Mouse (Mus musculus): ENCODE results near the gene Lhx2. TPM values are rescaled to one million over a fixed set of nuclear protein-coding genes. Genes with fewer than 3 reads are reported as not detected.

The Lhx2 gene
- polyA plus RNA-seq (2015; fragmentation: Nextera tagmentation; extraction: Ambion mirVana): 47.3 and 58.4 TPM in 2 replicates

DNA sequence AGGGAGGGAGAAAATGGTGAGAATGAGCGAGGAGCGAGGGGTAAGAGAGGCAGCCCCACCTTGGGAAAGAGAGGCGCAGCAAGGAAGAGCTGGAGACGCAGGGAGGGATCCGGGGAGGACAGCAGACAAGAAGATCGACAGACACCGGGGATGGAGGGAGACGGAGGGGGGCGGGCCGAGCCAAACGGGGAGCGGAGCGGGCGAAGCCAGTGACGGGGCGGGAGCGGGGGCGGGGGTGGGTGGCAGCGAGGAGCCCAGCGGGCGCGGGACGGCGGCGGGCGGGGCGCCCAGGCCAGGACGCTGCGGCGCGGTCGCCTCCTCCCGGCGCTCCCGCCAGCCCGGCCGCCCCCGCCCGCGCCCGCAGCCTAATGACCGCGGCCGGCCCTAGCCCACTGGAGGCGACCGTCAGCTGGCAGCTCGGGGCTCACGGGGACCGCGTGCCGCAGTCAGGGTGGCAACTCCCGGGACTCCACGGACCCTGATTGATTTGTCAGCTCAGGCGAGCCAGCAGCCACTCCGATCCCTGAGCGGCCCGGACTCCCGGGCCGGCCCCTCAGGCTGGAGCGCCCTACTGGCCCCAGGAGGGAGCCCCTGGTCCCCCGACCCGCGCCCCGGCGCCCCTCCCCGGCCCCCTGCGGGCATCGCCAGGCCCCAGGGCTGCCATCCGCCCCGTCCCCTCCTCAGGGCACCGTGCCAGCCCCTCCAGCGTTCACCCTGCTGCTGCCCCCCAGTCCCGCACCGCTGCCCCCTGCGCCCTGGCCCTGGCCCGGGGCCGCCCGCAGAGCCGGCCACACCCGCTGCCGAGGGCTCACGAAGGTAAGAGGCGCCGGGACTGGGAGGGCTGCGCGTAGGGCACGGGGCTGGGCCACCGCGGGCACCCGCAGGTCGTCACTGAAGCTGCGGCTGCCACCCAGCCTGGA lies at the start of gene Lhx2:
Gene Lhx2, plus strand, starts transcription at position 292 of the 920 bp plus-strand sequence.
- under 1% methylated on average over 71 of the region's 92 CpGs for WGBS
- Histone ChIP-seq H3K9ac (peak within 1 kb of the TSS; percentile 80), H3K27ac (peak within 1 kb of the TSS; percentile 96), H3K4me3 (peak within 1 kb of the TSS; percentile 54), H3K4me2 (peak within 1 kb of the TSS; percentile 70), H3K4me1 (peaks cover 16% of the 10 kb centered on the region), H3K36me3 (replicated peaks) (no peaks in the 10 kb centered on the region), H3K9me3 (no peaks in the 10 kb centered on the region), H3K27me3 (replicated peaks) (peaks cover 67% of the 10 kb centered on the region)
- ATAC-seq (replicated peaks): peak; percentile 72

DNA sequence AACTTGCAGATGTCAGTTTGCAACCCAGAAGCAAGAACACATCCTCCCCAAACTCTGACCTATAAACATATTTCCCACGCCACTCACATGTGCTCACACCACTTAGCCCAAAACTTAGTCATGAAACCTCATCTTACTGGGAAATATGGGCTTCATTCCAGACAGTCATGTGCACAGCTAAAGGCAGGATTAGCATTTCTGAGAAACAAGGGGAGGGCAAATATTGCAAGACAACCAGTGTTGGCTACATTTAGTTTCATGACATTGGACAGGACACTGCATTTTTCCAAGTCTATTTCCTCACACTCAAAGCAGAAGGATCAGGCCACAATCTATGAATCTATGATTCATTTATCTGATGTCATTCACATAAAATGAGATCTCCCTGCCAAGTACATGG lies 47.6 kb upstream of the Lhx2 start:
- H3K4me2 ChIP-seq: no peak overlapping the region
- ATAC-seq (replicated peaks): no peak
- no peaks in the 10 kb centered on the region for H3K27me3 ChIP-seq (replicated peaks)
- 87% methylated on average over 1 of the region's 1 CpGs for WGBS
- H3K27ac ChIP-seq: no peak overlapping the region
- no peaks in the 10 kb centered on the region for H3K36me3 ChIP-seq (replicated peaks)
- no peak overlapping the region for H3K9ac ChIP-seq
- no peak overlapping the region for H3K4me3 ChIP-seq
- peaks cover 5% of the 10 kb centered on the region; the same call in 1 of the 2 replicates for H3K4me1 ChIP-seq
- H3K9me3 ChIP-seq: no peaks in the 10 kb centered on the region

DNA sequence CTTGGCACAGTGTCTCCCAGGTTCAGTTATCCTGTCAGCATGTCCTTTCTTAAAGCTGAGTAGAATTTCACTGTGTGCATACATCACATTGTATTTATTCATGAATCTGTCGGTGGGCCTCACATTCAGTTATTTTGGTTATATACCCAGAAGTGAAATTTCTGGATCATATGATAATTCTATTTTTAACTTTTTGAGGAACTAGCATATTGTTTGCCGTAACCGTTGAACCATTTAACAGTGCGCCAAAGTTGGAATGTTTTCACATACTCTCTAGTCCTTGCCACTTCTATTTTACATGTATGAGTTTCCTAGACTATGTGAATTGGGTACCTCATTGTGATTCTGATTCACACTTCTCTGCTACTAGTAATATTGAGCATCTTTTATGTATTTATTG lies 43.1 kb upstream of the Lhx2 start:
- H3K4me1 ChIP-seq: no peaks in the 10 kb centered on the region
- H3K9ac ChIP-seq: no peak overlapping the region
- no peak overlapping the region for H3K4me3 ChIP-seq
- WGBS: 93% methylated on average over 4 of the region's 4 CpGs
- H3K9me3 ChIP-seq: no peaks in the 10 kb centered on the region
- no peaks in the 10 kb centered on the region for H3K27me3 ChIP-seq (replicated peaks)
- no peaks in the 10 kb centered on the region for H3K36me3 ChIP-seq (replicated peaks)
- ATAC-seq (replicated peaks): no peak
- no peak overlapping the region for H3K27ac ChIP-seq
- H3K4me2 ChIP-seq: no peak overlapping the region

DNA sequence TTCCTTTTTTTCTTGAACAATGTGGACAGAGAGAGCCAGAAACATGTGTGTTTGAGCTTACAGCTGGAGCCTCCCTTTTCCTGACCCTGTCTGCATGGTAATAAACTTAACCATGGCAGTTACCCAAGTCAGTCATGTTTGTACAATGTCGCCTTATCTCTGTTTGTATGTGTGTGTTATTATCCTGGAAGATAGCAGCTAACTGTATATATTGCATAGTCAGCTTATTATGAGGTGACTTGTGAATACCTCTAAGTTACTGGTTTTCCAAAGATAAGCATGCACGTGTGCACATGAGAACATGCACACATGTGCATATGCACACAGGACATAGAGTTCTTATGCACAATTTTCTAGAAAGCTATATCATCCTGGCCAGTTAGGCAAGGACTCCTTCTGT lies 38.1 kb upstream of the Lhx2 start:
- Histone ChIP-seq H3K9me3 (no peaks in the 10 kb centered on the region), H3K36me3 (replicated peaks) (no peaks in the 10 kb centered on the region), H3K27me3 (replicated peaks) (no peaks in the 10 kb centered on the region), H3K4me3 (no peak overlapping the region), H3K27ac (no peak overlapping the region), H3K4me2 (no peak overlapping the region), H3K9ac (no peak overlapping the region), H3K4me1 (no peaks in the 10 kb centered on the region)
- WGBS: 88% methylated on average over 2 of the region's 2 CpGs
- ATAC-seq (replicated peaks): no peak

DNA sequence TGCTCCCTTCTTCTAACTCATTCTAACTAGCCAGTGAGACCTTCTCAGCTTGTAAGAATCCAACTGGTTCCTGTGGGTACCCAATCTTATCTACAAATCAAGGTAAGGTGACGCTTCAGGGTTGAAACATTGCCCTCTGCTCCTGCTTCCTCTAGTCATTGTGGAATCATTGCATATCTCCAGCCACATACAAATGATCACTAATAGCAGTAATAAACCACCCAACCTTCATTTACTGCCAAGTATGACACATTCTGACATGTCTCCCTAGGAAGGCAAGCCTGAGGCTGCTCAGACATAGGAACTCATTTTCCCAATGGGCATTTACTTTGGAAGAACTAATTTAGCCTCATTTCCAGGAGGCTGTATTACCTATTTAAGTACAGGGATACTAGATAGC lies 33.9 kb upstream of the Lhx2 start:
- 82% methylated on average over 1 of the region's 1 CpGs for whole genome bisulfite sequencing
- no peak overlapping the region for H3K9ac ChIP-seq
- H3K4me1 ChIP-seq: no peaks in the 10 kb centered on the region
- no peak overlapping the region for H3K4me2 ChIP-seq
- H3K4me3 ChIP-seq: no peak overlapping the region
- no peaks in the 10 kb centered on the region for H3K36me3 ChIP-seq (replicated peaks)
- H3K27me3 ChIP-seq (replicated peaks): no peaks in the 10 kb centered on the region
- H3K27ac ChIP-seq: no peak overlapping the region
- H3K9me3 ChIP-seq: no peaks in the 10 kb centered on the region
- ATAC-seq (replicated peaks): no peak

DNA sequence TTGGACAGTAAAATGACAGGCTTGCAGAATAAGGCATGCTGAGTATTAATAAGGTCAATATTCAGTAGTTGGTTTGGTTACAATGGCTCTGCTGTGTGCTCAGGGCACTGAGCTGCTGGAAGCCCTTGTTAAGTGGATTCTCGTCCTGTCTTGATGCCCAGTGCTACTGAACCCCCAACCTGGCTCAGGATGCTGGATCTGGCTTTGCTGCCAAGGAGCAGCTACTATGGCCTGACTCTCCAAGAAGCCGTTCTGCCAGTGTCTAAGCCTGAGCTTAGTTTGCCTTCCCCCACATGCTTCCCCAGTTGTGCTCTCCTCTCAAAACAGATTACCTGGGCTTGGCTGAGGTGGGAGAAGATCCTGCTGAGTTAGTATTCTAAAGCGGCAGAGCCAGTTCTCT lies 26.2 kb upstream of the Lhx2 start:
- H3K9me3 ChIP-seq: no peaks in the 10 kb centered on the region
- no peaks in the 10 kb centered on the region for H3K36me3 ChIP-seq (replicated peaks)
- no peaks in the 10 kb centered on the region for H3K4me1 ChIP-seq
- no peak overlapping the region for H3K4me3 ChIP-seq
- H3K4me2 ChIP-seq: no peak overlapping the region
- H3K9ac ChIP-seq: no peak overlapping the region
- no peaks in the 10 kb centered on the region for H3K27me3 ChIP-seq (replicated peaks)
- no peak for ATAC-seq (replicated peaks)
- WGBS: 37% methylated on average over 3 of the region's 3 CpGs
- no peak overlapping the region for H3K27ac ChIP-seq

DNA sequence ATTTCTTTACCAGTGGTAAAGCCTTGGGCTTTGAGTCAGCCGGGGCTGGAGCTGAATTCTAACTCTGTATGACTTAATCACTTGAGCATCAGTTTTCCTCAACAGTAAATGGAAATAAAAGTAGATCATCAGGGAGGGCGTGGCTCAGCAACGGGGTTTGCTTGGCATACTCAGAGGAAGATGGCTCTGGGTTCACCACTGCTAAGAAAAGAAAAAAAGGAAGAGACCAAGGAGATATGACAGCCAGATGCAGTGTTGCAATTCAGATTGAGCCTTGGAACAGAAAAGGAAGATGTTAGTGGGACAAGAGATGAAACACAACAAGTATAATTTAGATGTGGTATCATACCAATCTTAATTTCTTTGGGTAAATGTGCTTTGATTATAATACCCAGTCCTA lies 25.7 kb upstream of the Lhx2 start:
- no peaks in the 10 kb centered on the region for H3K9me3 ChIP-seq
- H3K27ac ChIP-seq: no peak overlapping the region
- H3K4me3 ChIP-seq: no peak overlapping the region
- 57% methylated on average over 3 of the region's 3 CpGs for WGBS
- ATAC-seq (replicated peaks): no peak
- no peaks in the 10 kb centered on the region for H3K27me3 ChIP-seq (replicated peaks)
- no peak overlapping the region for H3K4me2 ChIP-seq
- no peaks in the 10 kb centered on the region for H3K4me1 ChIP-seq
- H3K9ac ChIP-seq: no peak overlapping the region
- no peaks in the 10 kb centered on the region for H3K36me3 ChIP-seq (replicated peaks)

DNA sequence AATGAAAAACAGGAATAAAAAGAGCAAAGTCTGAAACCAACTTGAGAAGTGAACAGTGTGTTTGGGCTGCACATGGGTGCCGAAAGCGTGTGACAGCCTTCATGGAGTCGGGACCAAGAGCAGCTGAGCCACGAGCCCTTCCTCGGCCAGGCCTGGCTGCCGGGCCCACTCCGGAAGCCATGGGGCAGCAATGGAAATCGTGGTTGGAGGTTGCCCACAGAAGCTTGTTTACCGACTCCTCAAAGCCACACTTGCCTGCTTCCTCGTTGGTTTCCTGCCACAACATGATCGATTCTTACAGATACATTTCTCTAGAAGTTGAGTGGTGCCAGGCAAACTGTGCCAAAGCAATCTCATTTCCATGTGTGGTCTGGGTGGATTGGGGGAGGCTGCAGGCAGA lies 20.0 kb upstream of the Lhx2 start:
- Histone ChIP-seq H3K4me2 (no peak overlapping the region), H3K9me3 (no peaks in the 10 kb centered on the region), H3K27me3 (replicated peaks) (no peaks in the 10 kb centered on the region), H3K9ac (no peak overlapping the region), H3K27ac (no peak overlapping the region), H3K36me3 (replicated peaks) (no peaks in the 10 kb centered on the region), H3K4me1 (no peaks in the 10 kb centered on the region), H3K4me3 (no peak overlapping the region)
- 93% methylated on average over 11 of the region's 11 CpGs for WGBS
- ATAC-seq (replicated peaks): no peak

DNA sequence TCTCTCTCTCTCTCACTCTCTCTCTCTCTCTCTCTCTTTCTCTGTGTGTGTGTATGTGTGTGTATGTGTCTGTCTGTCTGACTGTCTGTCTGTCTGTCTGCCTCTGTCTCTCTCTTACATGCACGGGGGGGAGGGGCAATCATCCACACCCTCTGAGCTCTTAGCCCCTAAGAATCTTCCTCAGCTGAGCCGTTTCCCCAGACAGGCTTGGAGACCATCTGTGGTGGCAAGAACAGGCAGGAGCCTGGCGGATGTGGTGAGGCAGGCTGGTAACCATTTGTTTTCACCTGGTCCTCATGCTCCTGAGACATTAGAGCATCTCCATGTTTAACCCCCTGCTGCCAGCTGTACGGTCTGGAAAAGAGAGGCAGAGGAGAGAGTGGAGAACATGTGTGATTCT lies 18.2 kb upstream of the Lhx2 start:
- no peaks in the 10 kb centered on the region for H3K36me3 ChIP-seq (replicated peaks)
- H3K27me3 ChIP-seq (replicated peaks): 0 out of 2 replicates have a peak, but pooled peaks cover 4% of the 10 kb centered on the region
- no peaks in the 10 kb centered on the region for H3K9me3 ChIP-seq
- WGBS: 53% methylated on average over 4 of the region's 4 CpGs
- no peak for ATAC-seq (replicated peaks)
- no peak overlapping the region for H3K4me3 ChIP-seq
- H3K27ac ChIP-seq: no peak overlapping the region
- no peak overlapping the region for H3K9ac ChIP-seq
- H3K4me1 ChIP-seq: no peaks in the 10 kb centered on the region
- H3K4me2 ChIP-seq: no peak overlapping the region

DNA sequence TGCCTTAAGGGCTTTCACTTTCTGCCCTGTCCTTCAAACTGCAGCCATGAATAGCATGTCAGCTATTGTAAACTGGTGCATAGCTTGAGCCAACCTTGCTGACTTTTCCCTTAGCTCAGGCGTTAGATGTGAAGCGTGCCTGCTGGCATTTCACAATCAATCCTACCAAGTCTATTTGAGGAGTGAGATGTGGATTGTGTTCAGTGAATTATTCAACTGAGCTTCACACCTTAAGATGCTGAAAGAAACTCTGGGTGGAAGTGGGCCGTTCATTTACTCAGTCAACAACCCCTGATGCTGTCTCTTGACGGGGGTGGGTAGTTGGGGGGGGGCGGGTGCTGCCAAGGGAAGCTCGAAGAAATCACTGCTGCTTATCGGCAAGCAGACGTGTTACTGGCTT lies 15.7 kb upstream of the Lhx2 start:
- H3K9me3 ChIP-seq: no peaks in the 10 kb centered on the region
- WGBS: 57% methylated on average over 8 of the region's 8 CpGs
- H3K4me2 ChIP-seq: no peak overlapping the region
- H3K27me3 ChIP-seq (replicated peaks): peaks cover 4% of the 10 kb centered on the region; the same call in 1 of the 2 replicates
- no peak overlapping the region for H3K9ac ChIP-seq
- no peak overlapping the region for H3K4me3 ChIP-seq
- H3K36me3 ChIP-seq (replicated peaks): no peaks in the 10 kb centered on the region
- H3K27ac ChIP-seq: no peak overlapping the region
- ATAC-seq (replicated peaks): no peak
- H3K4me1 ChIP-seq: no peaks in the 10 kb centered on the region

DNA sequence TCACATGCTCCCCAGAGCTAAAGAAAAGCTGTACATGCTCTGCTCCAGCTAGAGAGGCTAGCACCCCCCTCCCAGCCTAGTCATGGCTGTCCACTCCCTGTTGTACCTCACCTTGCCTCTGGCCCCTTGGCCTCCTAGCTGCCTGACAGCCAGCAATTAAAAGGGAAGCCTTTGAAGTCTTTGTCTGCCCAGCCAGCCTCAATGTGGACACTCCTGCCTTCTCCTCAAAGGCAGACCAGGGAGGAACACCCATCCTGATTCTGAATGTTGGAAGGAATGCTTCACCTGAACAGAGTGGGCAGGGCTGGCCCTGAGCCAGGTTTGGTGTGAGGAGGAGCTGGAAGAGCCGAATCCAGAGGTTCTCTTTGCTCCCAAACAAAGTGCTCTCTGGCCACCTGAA lies 12.4 kb upstream of the Lhx2 start:
- H3K9me3 ChIP-seq: no peaks in the 10 kb centered on the region
- 54% methylated on average over 1 of the region's 1 CpGs for WGBS
- no peak for ATAC-seq (replicated peaks)

DNA sequence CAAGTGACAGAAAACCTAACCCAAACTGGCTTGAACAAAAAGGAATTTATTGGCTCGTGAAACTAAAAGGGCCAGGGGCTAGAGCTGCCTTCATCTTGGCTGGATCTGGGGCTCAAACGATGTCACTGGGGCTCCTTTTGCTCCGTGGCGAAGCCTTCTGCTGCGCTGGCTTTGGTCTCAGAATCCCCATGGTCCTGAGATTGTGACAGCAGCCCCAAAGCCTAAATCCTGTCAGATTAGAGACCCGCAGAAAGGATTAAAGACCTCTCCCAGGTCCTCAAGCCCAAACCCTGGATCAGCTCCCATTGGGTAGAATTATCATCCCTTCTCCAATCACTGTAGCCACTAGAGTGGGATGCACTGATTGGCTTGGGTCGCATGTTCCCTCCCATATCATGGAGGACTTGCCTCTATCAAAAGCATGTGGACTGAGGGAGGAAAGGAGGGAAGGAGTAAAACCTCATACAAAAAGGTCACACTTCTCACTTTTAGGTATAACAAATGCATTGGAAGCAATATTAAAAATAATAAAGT lies 5.4 kb upstream of the Lhx2 start:
- H3K4me1 ChIP-seq: peaks cover 8% of the 10 kb centered on the region
- WGBS: 30% methylated on average over 7 of the region's 7 CpGs
- peaks cover 41% of the 10 kb centered on the region for H3K27me3 ChIP-seq (replicated peaks)
- peak; percentile 54 for ATAC-seq (replicated peaks)
- no peak overlapping the region for H3K4me3 ChIP-seq
- no peak overlapping the region for H3K4me2 ChIP-seq
- H3K9ac ChIP-seq: no peak overlapping the region
- no peak overlapping the region for H3K27ac ChIP-seq
- no peaks in the 10 kb centered on the region for H3K9me3 ChIP-seq
- no peaks in the 10 kb centered on the region for H3K36me3 ChIP-seq (replicated peaks)

More for the DNA sequence above, 12.4 kb upstream of the Lhx2 start:
- H3K4me3 ChIP-seq: no peak overlapping the region
- no peak overlapping the region for H3K27ac ChIP-seq
- H3K4me2 ChIP-seq: no peak overlapping the region
- no peaks in the 10 kb centered on the region for H3K4me1 ChIP-seq
- peaks cover 8% of the 10 kb centered on the region for H3K27me3 ChIP-seq (replicated peaks)
- no peaks in the 10 kb centered on the region for H3K36me3 ChIP-seq (replicated peaks)
- no peak overlapping the region for H3K9ac ChIP-seq
